Mouse (Mus musculus): Measurements from ENCODE around the gene Polh. TPM values are rescaled to one million over a fixed set of nuclear protein-coding genes. Genes with fewer than 3 reads are reported as not detected.

The Polh gene
- total and polyA plus RNA-seq, 3 experiments = 22.2 to 30.8 TPM; not detected in 1

GRCm38 (mm10) chr17:46157131-46157530 lies 45.3 kb downstream of the Polh start:
- Histone ChIP-seq H3K79me2 (ENCODE audit: control insufficient read depth, insufficient read depth, low read length, poor library complexity) (peaks cover 17% of the 10 kb centered on the region), H3K9me3 (replicated peaks; ENCODE audit: insufficient read depth, low read length) (no peaks in the 10 kb centered on the region), H3K4me3 (ENCODE audit: control insufficient read depth in 1 of 2, insufficient read depth in 1 of 2, low read depth in 2 of 2, low read length in 2 of 2) (no peak overlapping the region), H3K27ac (ENCODE audit: control insufficient read depth, low read depth, low read length) (no peak overlapping the region), H3K9ac (ENCODE audit: control insufficient read depth, low read depth, low read length, poor library complexity, severe bottlenecking) (no peak overlapping the region), H3K4me1 (ENCODE audit: control insufficient read depth in 1 of 2, insufficient read depth in 2 of 2, low read length in 2 of 2) (peaks cover 7 to 32% of the 10 kb centered on the region in 2 experiments), H3K36me3 (ENCODE audit: control insufficient read depth in 1 of 2, insufficient read depth in 2 of 2, low read length in 2 of 2) (peaks cover 0 to 21% of the 10 kb centered on the region in 2 experiments; a peak in 2 of 4 replicates), H3K27me3 (ENCODE audit: control insufficient read depth in 1 of 2, insufficient read depth in 2 of 2, low read length in 2 of 2) (no peaks in the 10 kb centered on the region)
- TF ChIP-seq MYB (IDR thresholded peaks at IDR 0.05; ENCODE audit: low read depth, low read length) = no peak
- no peak for TF ChIP-seq POLR2A (IDR thresholded peaks at IDR 0.05; ENCODE audit: control insufficient read depth in 1 of 2, insufficient read depth in 1 of 2, low read depth in 1 of 2, low read length in 2 of 2, poor library complexity in 1 of 2)
- no peak for TF ChIP-seq MAFK (IDR thresholded peaks at IDR 0.05; ENCODE audit: borderline replicate concordance, low read depth, low read length)
- TF ChIP-seq GABPA (IDR thresholded peaks at IDR 0.05; ENCODE audit: low read depth, low read length) = no peak
- TF ChIP-seq E2F4 (IDR thresholded peaks at IDR 0.05; ENCODE audit: borderline replicate concordance, low read depth, low read length) = no peak
- TF ChIP-seq SMC3 (IDR thresholded peaks at IDR 0.05; ENCODE audit: low read depth, low read length) = no peak
- no peak for TF ChIP-seq MAX (IDR thresholded peaks at IDR 0.05; ENCODE audit: low read length)
- TF ChIP-seq POLR2AphosphoS2 (IDR thresholded peaks at IDR 0.05; ENCODE audit: low read length) = no peak
- TF ChIP-seq JUND (IDR thresholded peaks at IDR 0.05; ENCODE audit: low read depth, low read length) = no peak
- TF ChIP-seq CHD1 (IDR thresholded peaks at IDR 0.05; ENCODE audit: low read depth, low read length) = no peak
- no peak for TF ChIP-seq HCFC1 (IDR thresholded peaks at IDR 0.05; ENCODE audit: low read depth, low read length)
- TF ChIP-seq ZKSCAN1 (IDR thresholded peaks at IDR 0.05; ENCODE audit: low read depth, low read length) = no peak
- no peak for TF ChIP-seq KAT2A (conservative IDR thresholded peaks at IDR 0.05; ENCODE audit: low read depth, low read length)
- no peak for TF ChIP-seq MAZ (IDR thresholded peaks at IDR 0.05; ENCODE audit: low read depth, low read length)
- TF ChIP-seq CTCF (IDR thresholded peaks at IDR 0.05 in 2 of 3, conservative IDR thresholded peaks at IDR 0.05 in 1 of 3; ENCODE audit: control insufficient read depth in 1 of 3, insufficient read depth in 1 of 3, low read depth in 2 of 3, low read length in 3 of 3, poor library complexity in 1 of 3, severe bottlenecking in 1 of 3) = no peak
- no peak for TF ChIP-seq NRF1 (IDR thresholded peaks at IDR 0.05; ENCODE audit: insufficient read depth, low read depth, low read length, poor library complexity, severe bottlenecking)
- TF ChIP-seq USF1 (IDR thresholded peaks at IDR 0.05; ENCODE audit: low read depth, low read length) = no peak
- TF ChIP-seq USF2 (IDR thresholded peaks at IDR 0.05; ENCODE audit: borderline replicate concordance in 1 of 2, insufficient read depth in 1 of 2, low read depth in 1 of 2, low read length in 2 of 2) = no peak
- no peak for TF ChIP-seq ZC3H11A (IDR thresholded peaks at IDR 0.05; ENCODE audit: low read depth, low read length)
- no peak for DNase-seq (ENCODE audit: low read depth, low spot score)

- Histone ChIP-seq H3K9ac (ENCODE audit: control insufficient read depth, low read depth, low read length, poor library complexity, severe bottlenecking) (no peak overlapping the region), H3K9me3 (replicated peaks; ENCODE audit: insufficient read depth, low read length) (no peaks in the 10 kb centered on the region), H3K4me3 (ENCODE audit: control insufficient read depth in 1 of 2, insufficient read depth in 1 of 2, low read depth in 2 of 2, low read length in 2 of 2) (no peak overlapping the region), H3K36me3 (ENCODE audit: control insufficient read depth in 1 of 2, insufficient read depth in 2 of 2, low read length in 2 of 2) (peaks cover 0 to 18% of the 10 kb centered on the region in 2 experiments; a peak in 2 of 4 replicates), H3K79me2 (ENCODE audit: control insufficient read depth, insufficient read depth, low read length, poor library complexity) (peaks cover 20% of the 10 kb centered on the region), H3K4me1 (ENCODE audit: control insufficient read depth in 1 of 2, insufficient read depth in 2 of 2, low read length in 2 of 2) (peaks cover 5 to 28% of the 10 kb centered on the region in 2 experiments), H3K27me3 (ENCODE audit: control insufficient read depth in 1 of 2, insufficient read depth in 2 of 2, low read length in 2 of 2) (no peaks in the 10 kb centered on the region), H3K27ac (ENCODE audit: control insufficient read depth, low read depth, low read length) (no peak overlapping the region)
- DNase-seq (ENCODE audit: low read depth, low spot score) = peak; percentile 58
- TF ChIP-seq ETS1 (IDR thresholded peaks at IDR 0.05; ENCODE audit: low read depth, low read length) = peak; percentile 53
- no peak for TF ChIP-seq NELFE (IDR thresholded peaks at IDR 0.05; ENCODE audit: low read depth, low read length)
- TF ChIP-seq EP300 (IDR thresholded peaks at IDR 0.05; ENCODE audit: low read depth in 1 of 2, low read length in 2 of 2) = no peak
- no peak for TF ChIP-seq TAL1 (IDR thresholded peaks at IDR 0.05; ENCODE audit: low read length)
- no peak for TF ChIP-seq CHD2 (IDR thresholded peaks at IDR 0.05; ENCODE audit: low read length)
These were observed 45.8 kb downstream of the Polh start for GRCm38 (mm10) chr17:46156680-46157079.
